Mouse (Mus musculus) cortical plate, adult 2 months (tissue): ENCODE data around the gene Synpo2. TPM values are rescaled to one million over a fixed set of nuclear protein-coding genes. Genes with fewer than 3 reads are reported as not detected.

Experiments
- H3K27ac ChIP-seq: fragments of 200-500 bp; 2 replicates; pipeline ENCODE4 v1.5.1; 2012; ENCODE audit warnings: low read length, control low read depth, inconsistent platforms; ENCODE audit not compliant: insufficient read depth
- H3K4me1 ChIP-seq: fragments of 200-500 bp; 2 replicates; pipeline ENCODE4 v1.6.1; 2011; ENCODE audit warnings: low read length; ENCODE audit not compliant: control insufficient read depth, insufficient read depth
- H3K4me3 ChIP-seq: fragments of 200-500 bp; 2 replicates; pipeline ENCODE4 v1.5.1; 2011; ENCODE audit warnings: mild to moderate bottlenecking, low read length, control low read depth; ENCODE audit not compliant: insufficient read depth
- CTCF ChIP-seq: fragments of 200-500 bp; IDR thresholded peaks from 2 replicates; pipeline ENCODE4 v1.5.1; 2011; ENCODE audit warnings: mild to moderate bottlenecking, control low read depth, low read length; ENCODE audit not compliant: insufficient read depth; ENCODE audit errors: extremely low read depth
- POLR2A ChIP-seq: fragments of 200-500 bp; IDR thresholded peaks from 2 replicates; pipeline ENCODE4 v1.6.1; 2011; ENCODE audit warnings: mild to moderate bottlenecking, low read length, control low read depth; ENCODE audit not compliant: insufficient read depth; ENCODE audit errors: extremely low read depth
- polyA plus RNA-seq: library from polyadenylated mRNA; depleted of rRNA; stranded (reverse); fragments of >200 nt; gene quantifications from 2 replicates; pipeline ENCODE4 v1.2.3, GENCODE M21; 2012

The Synpo2 gene
- polyA plus RNA-seq, 1 experiment: 3.2 TPM

- Histone ChIP-seq H3K4me3 (no peak overlapping the region), H3K4me1 (no peaks in the 10 kb centered on the region), H3K27ac (no peak overlapping the region)
- TF ChIP-seq CTCF (no peak), POLR2A (no peak)
These were observed 50.6 kb downstream of the Synpo2 start for GRCm38 (mm10) chr3:123185238-123185925.

- no peak for TF ChIP-seq CTCF
- no peak for TF ChIP-seq POLR2A
- H3K4me1 ChIP-seq: no peaks in the 10 kb centered on the region
These were observed 51.7 kb downstream of the Synpo2 start for GRCm38 (mm10) chr3:123184281-123184680.

GRCm38 (mm10) chr3:123179508-123179907, 56.4 kb downstream of the Synpo2 start:
- no peak overlapping the region for H3K4me3 ChIP-seq
- no peak for TF ChIP-seq CTCF
- no peak for TF ChIP-seq POLR2A
- H3K27ac ChIP-seq: no peak overlapping the region
- no peaks in the 10 kb centered on the region for H3K4me1 ChIP-seq

More at GRCm38 (mm10) chr3:123184281-123184680, 51.7 kb downstream of the Synpo2 start:
- H3K27ac ChIP-seq: no peak overlapping the region
- H3K4me3 ChIP-seq: no peak overlapping the region

GRCm38 (mm10) chr3:123179041-123179440, 56.9 kb downstream of the Synpo2 start:
- TF ChIP-seq CTCF (no peak), POLR2A (no peak)
- H3K4me1 ChIP-seq: no peaks in the 10 kb centered on the region
- H3K27ac ChIP-seq: no peak overlapping the region
- no peak overlapping the region for H3K4me3 ChIP-seq

GRCm38 (mm10) chr3:123178420-123178819, 57.5 kb downstream of the Synpo2 start:
- Histone ChIP-seq H3K27ac (no peak overlapping the region), H3K4me3 (no peak overlapping the region), H3K4me1 (no peaks in the 10 kb centered on the region)
- TF ChIP-seq CTCF: no peak
- TF ChIP-seq POLR2A: no peak

- H3K27ac ChIP-seq: no peak overlapping the region
- no peak overlapping the region for H3K4me3 ChIP-seq
- H3K4me1 ChIP-seq: no peaks in the 10 kb centered on the region
- TF ChIP-seq POLR2A (no peak), CTCF (no peak)
These were observed 59.3 kb downstream of the Synpo2 start for GRCm38 (mm10) chr3:123176366-123177334.

GRCm38 (mm10) chr3:123175142-123175541, 60.8 kb downstream of the Synpo2 start:
- Histone ChIP-seq H3K4me3 (no peak overlapping the region), H3K27ac (no peak overlapping the region), H3K4me1 (no peaks in the 10 kb centered on the region)
- TF ChIP-seq POLR2A (no peak), CTCF (no peak)

GRCm38 (mm10) chr3:123174379-123174697, 61.6 kb downstream of the Synpo2 start:
- Histone ChIP-seq H3K4me1 (no peaks in the 10 kb centered on the region), H3K27ac (no peak overlapping the region), H3K4me3 (no peak overlapping the region)
- TF ChIP-seq CTCF (no peak), POLR2A (no peak)

- H3K4me3 ChIP-seq: no peak overlapping the region
- H3K4me1 ChIP-seq: no peaks in the 10 kb centered on the region
- TF ChIP-seq POLR2A: no peak
- TF ChIP-seq CTCF: no peak
These were observed 62.2 kb downstream of the Synpo2 start for GRCm38 (mm10) chr3:123173553-123174378.

GRCm38 (mm10) chr3:123172151-123172550, 63.8 kb downstream of the Synpo2 start:
- Histone ChIP-seq H3K4me3 (no peak overlapping the region), H3K27ac (no peak overlapping the region), H3K4me1 (no peaks in the 10 kb centered on the region)
- no peak for TF ChIP-seq POLR2A
- no peak for TF ChIP-seq CTCF

More at GRCm38 (mm10) chr3:123173553-123174378, 62.2 kb downstream of the Synpo2 start:
- no peak overlapping the region for H3K27ac ChIP-seq
